In the genomic region with DNA sequence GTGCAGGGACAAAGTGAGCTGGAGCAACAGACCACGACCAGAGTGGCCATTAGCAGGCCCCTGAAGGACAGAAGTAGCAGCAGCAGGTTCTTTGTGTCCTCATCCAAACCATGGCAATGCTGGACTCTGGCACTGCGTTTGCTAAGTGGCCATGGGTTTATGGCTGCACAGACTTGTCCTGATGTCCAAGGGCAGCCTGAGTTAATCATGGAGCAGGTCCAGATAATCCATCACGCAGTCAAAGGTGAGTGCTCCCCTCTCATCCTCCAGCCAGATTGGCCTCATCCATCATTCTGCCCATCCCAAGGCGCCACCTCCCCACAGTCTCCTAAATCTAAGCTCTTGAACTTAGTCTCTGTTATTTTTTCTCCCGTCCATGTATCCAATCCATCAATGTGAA, we compare ENCODE assay signal across 29 mouse cellular contexts.
"Had no signal": no experiment of that assay in that cellular context is flagged by ENCODE, and none has a peak within 500 bp of the region (broad histone marks: within the 10 kb centered on the region; RNA-seq: fewer than 3 reads in every experiment).

No protein-coding gene starts in this region.

- DNase-seq: gastrocnemius, adult 2 months; gastrocnemius, postnatal 10 days; gastrocnemius, postnatal 25 days; heart, adult 11 months; heart, adult 2 months; heart, postnatal 10 days; heart, postnatal 4 days; kidney, adult 18-20 months; kidney, adult 8-10 months; kidney, postnatal 10 days; kidney, postnatal 25 days; kidney, postnatal 4 days; liver; liver, embryonic 13.5 days; liver, postnatal 0 days had no signal

- H3K4me3 ChIP-seq: gastrocnemius, adult 2 months; heart, adult 2 months; heart, embryonic 10.5 days; heart, embryonic 12.5 days; hindbrain, embryonic 10.5 days; hindbrain, embryonic 13.5 days; hindbrain, embryonic 15.5 days; intestine, embryonic 15.5 days; layer of hippocampus, adult 2 months; left cerebral cortex, adult 2 months; limb, embryonic 10.5 days; limb, embryonic 12.5 days; liver, embryonic 13.5 days; liver, embryonic 15.5 days had no signal

- H3K36me3 ChIP-seq: heart, embryonic 10.5 days; heart, embryonic 12.5 days; hindbrain, embryonic 10.5 days; hindbrain, embryonic 13.5 days; hindbrain, embryonic 15.5 days; intestine, embryonic 15.5 days; limb, embryonic 10.5 days; limb, embryonic 12.5 days; liver, embryonic 13.5 days; liver, embryonic 15.5 days had no signal

- H3K27ac ChIP-seq: gastrocnemius, adult 2 months; heart, adult 2 months; heart, embryonic 10.5 days; hindbrain, embryonic 10.5 days; hindbrain, embryonic 13.5 days; hindbrain, embryonic 15.5 days; intestine, embryonic 15.5 days; layer of hippocampus, adult 2 months; left cerebral cortex, adult 2 months; limb, embryonic 10.5 days; limb, embryonic 12.5 days; liver, embryonic 13.5 days; liver, embryonic 15.5 days had no signal

- ATAC-seq: inflammation-experienced regulatory T-cells, adult 6 months; intestine, embryonic 15.5 days; intestine, postnatal 0 days; liver, postnatal 0 days had no signal

- H3K9ac ChIP-seq: heart, embryonic 12.5 days; hindbrain, embryonic 13.5 days; hindbrain, embryonic 15.5 days; intestine, embryonic 15.5 days; limb, embryonic 12.5 days; liver, embryonic 13.5 days; liver, embryonic 15.5 days; liver, postnatal 0 days had no signal

- H3K27me3 ChIP-seq: heart, embryonic 12.5 days; hindbrain, embryonic 13.5 days; hindbrain, embryonic 15.5 days; intestine, embryonic 15.5 days; limb, embryonic 12.5 days; liver, embryonic 13.5 days; liver, embryonic 15.5 days had no signal

- H3K9me3 ChIP-seq: heart, embryonic 10.5 days; heart, embryonic 12.5 days; hindbrain, embryonic 10.5 days; hindbrain, embryonic 13.5 days; hindbrain, embryonic 15.5 days; intestine, embryonic 15.5 days; limb, embryonic 10.5 days; limb, embryonic 12.5 days; liver, embryonic 13.5 days; liver, embryonic 15.5 days had no signal

- H3K4me2 ChIP-seq: heart, embryonic 12.5 days; hindbrain, embryonic 13.5 days; hindbrain, embryonic 15.5 days; intestine, embryonic 15.5 days; limb, embryonic 12.5 days; liver, embryonic 11.5 days; liver, embryonic 13.5 days; liver, embryonic 15.5 days had no signal

- H3K4me1 ChIP-seq: heart, embryonic 10.5 days; heart, embryonic 12.5 days; hindbrain, embryonic 10.5 days; hindbrain, embryonic 13.5 days; hindbrain, embryonic 15.5 days; intestine, embryonic 15.5 days; limb, embryonic 12.5 days; liver, embryonic 13.5 days; liver, embryonic 15.5 days had no signal
